Mouse (Mus musculus): Measurements from ENCODE around the gene Arid5b. TPM values are rescaled to one million over a fixed set of nuclear protein-coding genes. Genes with fewer than 3 reads are reported as not detected.
A peak's percentile ranks its signal among the peaks of the same experiment; 100 is the strongest.

The Arid5b gene
- 10 to 100 TPM; 24.1 to 24.8 TPM for total RNA-seq (2021)

DNA sequence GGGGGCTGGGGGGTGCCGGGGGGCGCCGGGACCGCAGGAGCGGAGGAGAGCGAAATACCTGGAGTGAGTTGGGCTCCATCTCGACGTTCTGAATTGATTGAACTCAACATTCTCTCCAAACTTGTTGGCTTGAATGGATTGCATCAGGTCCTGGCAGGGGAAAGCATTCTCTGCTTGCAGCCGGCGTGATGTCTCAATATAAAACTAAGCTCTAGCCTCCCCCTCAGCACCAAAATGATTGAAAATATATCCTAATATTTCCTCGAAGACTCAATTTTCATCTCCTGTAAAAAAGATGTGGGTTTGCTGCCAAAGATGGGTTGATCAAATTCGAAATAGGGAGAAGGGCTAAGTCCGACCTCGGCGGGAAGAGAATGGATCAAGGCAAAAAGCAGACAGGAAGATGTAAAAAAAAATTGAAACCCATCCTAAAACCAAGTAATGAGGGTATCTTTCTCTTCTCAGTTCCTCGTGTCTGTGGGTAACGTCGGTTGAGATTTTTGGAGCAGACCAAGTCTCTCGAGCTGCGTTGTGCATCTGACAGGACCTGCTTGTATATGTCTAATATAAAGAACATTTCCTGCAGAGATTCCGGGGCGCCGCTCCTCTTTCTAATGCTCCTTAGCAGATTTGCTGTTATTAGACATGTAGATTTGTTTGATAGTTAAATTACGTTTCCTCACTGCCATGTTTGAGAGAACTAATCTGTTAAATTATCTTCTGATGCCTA is at the start of gene Arid5b:
Arid5b (minus strand) TSS at position 109 of the 730 bp plus-strand sequence.
- peak; percentile 62 for DNase-seq

DNA sequence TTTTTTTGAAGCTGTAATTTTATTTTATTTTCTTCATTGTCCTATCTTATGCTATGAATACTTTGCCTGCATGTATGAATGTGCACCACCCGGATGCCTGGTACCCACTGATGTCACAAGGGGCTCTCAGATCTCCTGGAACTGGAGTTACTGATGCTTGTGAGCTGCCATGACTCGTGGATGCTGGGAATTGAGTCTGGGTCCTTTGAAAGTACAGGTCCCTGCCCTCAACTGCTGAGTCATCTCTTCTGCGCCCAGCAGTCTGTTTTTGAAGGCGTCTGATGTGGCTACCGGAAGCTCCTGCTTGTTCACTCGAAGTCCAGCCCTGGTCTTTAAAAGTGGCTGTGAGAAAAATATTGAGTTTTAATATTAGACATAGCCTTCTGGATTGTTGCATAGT is 46.8 kb upstream of the Arid5b start:
- no peak for DNase-seq

GRCm38 (mm10) chr10:68324061-68324460 is 45.5 kb upstream of the Arid5b start:
- DNase-seq, result no peak

- no peak for DNase-seq
These were observed 44.6 kb upstream of the Arid5b start for GRCm38 (mm10) chr10:68323167-68323566.

GRCm38 (mm10) chr10:68320986-68321385 is 42.4 kb upstream of the Arid5b start:
- no peak for DNase-seq

DNA sequence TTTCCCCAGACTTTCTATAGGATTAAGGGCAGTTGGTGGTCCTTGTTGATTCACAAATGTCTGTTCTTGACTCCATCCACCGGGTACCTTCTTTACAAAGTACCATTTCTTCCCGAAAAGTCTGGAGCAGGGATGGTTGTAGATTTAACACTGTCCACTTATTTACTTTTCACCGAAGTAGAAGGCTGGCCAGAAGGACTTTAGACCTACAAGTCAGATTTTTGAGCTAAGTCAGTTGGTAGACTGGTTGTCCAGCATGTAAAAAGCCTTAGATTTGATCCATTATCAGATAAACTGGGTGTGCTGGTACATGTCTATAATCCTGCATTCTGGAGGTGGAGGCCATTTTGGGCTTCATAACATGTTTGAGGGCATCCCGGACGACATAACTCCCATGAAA is 42.0 kb upstream of the Arid5b start:
- no peak for DNase-seq

GRCm38 (mm10) chr10:68319438-68319837 is 40.9 kb upstream of the Arid5b start:
- peak; percentile 31 for DNase-seq

- peak; percentile 22 for DNase-seq
These were observed 40.0 kb upstream of the Arid5b start for GRCm38 (mm10) chr10:68318438-68318979.

DNA sequence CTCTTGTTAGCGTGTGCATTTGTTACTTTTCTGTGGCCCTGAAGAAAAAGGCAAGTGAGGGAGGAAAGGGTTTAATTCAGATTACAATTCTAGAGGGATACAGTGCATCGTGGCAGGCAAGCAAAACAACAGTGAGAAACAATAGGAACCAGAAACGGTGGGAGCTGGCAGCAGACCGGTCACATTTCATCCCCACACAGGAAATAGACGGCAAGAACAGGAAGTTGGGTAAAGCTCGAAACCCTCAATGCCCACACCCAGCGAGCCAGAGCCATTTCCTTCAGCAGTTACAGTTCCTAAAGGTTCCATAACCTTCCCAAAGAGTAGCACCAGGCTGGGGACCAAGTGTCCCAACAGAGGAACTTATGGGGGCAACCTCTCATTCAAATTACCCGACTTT is 34.2 kb upstream of the Arid5b start:
- no peak for DNase-seq

DNA sequence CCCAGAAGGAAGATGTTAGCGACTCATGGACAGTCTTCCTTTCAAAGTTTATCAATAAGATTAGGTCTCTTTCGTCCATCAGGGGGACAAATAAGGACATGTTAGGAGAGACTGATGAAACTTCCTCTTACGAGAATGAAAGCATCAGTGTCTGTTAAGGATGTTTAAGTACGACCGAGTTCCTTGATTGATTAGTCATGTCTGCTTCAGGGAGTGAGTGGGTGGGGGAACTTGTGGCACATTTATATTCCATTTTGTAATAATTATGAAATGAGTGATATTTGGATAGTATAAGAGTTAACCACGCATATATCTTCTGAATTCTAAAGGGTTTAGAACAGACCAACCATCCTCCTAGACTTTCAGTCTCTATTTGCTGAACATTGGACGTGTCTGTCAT is 22.5 kb upstream of the Arid5b start:
- DNase-seq, result no peak

DNA sequence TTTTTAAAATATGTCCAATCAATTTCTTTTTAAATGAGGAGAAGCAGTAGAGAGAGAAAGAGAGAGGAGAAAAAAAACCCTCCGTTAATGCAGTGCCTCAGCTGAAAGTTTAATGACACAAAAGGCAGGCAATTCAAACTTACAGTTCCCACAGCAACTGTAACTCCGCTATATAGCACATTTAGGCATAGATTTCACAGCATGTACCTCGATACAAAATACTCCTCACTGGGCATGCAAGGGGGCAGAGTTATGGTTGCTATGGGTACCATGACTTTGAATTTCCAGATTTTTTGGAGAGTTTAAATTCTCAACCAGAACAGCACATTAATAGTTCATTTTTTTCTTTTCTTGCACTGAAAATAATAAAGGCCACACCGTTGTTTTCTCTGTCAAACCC is 10.9 kb upstream of the Arid5b start:
- no peak for DNase-seq

DNA sequence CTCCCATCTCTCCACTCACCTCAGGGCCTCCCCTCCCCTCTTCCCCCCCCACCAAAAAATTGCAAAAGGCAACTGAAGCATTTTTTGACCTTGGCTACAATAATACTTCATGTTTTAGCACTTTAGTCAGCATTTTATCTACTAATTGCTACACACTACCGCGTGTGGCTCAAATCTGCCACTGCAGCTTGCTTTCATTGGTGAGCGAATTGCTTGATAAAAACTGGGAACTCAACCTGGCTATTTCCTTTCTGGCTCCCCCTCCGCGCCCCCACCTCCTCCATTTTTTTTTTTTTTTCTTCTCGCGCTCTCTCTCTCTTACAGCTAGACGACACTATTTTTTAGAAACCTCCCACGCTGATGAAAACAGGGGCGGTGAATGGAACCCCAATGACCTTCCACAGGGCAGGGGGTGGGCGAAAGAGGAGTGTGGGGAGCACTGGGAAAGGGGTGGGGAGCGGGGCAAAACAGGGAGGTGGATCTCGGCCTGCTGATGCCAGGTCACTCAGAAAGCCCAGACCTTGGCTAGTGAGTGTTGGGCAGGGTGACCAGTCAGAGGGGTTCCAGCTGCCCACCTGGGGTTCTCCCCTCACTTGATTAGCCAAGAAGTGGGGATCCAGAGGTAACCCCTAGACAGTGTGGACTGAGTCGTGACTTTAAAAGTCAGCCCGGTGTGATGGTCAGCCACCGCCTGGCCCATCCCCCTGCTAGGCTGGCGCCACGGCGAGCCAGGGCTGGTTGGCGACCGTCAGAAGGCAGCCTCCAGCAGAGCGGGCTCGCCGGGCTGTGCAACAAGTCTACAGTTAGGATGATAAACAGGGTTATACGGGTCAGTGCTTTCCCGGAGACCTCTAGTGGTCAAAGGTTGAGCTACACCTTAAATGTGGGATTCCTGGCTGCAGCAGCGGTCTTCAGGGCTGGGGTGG is 4.2 kb upstream of the Arid5b start:
- DNase-seq, result peak; percentile 89

DNA sequence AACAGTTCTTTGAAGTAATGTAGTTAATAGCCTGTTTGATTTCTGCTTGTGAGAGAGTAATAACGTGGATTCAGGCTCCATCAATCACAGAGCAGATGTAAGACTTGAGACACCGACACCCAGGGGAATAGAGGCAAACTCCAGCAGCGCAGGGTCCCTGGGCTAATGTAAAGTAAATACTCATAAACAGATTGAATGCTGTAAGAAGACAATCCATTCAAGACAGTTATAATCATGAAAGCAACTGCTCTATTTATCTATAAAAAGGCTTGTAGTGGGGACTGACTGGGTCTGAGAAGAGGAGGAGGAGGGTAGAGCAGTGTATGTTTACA is 3.2 kb upstream of the Arid5b start:
- DNase-seq, result no peak

- no peak for DNase-seq
These were observed 2.7 kb upstream of the Arid5b start for GRCm38 (mm10) chr10:68281076-68281774.

DNA sequence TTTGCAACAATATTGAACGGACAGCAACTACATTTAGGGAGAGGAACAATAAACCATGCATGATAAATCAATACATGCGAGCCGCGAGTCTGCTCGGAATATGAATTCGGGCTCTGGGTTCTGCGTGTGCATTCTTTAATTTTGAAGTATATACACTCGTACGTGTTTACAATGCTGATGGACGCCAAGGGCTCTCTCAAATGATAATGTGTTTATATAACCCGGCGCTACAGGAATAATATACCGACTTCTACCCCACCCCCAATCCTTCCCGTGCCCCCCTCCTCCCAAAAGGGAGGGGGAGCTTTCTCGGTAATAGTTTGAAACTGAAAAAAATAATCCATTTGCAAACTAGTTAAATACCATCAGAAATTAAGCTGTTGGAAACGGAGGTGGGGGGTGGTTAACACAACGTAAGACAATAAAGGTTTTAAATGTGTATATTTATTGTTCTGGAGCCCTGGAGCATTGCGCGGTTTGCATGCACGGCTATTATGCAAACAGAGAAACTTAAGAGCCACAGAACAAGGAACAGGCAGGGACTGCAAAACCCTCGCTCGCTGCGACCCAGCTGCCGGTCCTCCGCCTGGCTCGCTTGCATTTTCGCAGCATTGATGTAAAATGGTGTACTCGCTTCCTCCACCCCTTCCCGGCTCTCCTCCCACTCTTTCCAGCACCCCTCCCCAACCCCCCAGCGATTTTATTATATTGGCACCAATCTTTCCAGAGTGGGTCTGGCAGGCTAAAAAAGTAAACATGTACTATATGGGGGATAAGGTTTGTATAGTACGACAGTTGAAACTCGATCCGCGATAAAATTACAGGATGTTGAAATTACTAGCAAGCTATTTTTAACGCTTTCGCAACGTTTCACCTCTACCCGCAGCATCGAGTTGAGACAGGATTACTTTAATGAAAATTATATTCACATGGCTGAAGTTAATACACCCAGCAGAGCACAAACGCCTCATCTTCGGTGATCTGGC is 1.3 kb upstream of the Arid5b start:
- peak; percentile 71 for DNase-seq

DNA sequence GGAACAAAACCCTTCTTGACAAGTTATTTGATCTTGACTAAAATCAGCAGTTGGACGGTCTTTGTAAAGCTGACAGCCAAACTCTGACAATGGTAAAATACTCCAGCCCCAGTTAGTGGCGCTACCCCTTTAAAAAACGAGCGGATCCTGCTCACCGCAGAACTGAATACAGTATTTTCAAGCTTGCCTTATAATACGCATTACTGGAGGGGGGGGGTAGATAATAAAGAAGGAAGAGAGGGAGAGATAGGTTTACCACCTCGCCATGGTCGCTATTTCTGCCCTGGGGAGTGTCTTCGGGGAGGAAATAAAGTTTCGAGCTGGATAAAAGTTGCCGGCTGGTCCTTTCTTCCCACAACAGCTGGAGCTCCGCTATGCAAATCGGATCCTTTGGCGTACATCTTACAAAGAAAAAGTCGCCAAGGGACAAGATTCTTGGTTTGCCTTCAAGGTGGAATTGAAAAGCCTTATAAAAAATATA is 829 bp downstream of the Arid5b start:
- peak; percentile 40 for DNase-seq

DNA sequence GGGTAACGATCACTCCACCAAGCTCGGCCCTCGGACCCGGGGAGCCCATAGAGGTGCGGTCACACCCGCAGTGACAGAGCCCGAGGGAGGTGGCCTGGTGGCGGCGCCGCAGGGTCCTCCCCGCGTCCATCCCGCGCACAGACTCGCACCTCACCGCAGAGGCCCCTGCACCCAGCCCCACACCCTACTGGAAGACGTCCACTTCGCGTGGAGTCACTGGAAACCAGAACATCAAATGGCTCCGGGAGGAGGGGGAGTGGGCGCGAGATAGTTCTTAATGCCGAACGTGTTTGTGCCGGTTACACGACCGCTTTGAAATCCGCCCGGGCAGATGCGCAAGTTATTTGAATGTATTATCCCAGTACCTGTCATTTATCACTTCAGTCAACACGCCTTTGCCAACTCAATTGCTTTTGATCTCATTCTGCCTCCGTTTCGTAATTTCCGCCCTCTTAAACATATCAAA is 1.5 kb downstream of the Arid5b start:
- peak; percentile 63 for DNase-seq

DNA sequence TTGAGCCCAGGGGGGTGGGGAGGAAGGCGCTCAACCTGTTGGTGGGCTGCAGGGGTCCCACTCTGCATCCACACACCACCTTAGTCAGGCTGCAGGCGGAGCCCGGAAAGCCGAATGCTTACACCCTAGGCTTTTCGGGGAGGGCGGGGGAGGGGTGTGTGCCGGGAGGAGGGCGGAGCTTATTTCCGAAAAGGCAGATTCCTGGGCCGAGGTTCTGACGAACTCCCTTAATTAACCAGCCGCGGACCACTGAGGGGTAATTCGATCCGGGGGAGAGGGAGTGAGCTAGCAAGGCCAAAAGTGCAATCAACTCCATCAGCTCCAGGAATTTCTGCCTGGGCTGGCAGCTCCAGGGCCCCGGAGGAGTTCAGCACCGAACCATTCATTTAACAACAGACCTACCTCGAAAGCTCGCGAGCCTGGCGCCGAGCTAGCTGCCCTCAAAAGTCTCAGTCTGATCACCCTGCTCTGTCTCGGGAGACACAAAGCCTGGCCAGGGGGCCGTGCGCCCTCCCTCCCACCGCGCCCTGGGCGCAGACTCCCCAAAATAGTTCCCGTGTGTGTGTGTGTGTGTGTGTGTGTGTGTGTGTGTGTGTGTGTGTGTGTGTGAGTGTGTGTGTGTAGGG is 2.1 kb downstream of the Arid5b start:
- DNase-seq, result peak; percentile 77

DNA sequence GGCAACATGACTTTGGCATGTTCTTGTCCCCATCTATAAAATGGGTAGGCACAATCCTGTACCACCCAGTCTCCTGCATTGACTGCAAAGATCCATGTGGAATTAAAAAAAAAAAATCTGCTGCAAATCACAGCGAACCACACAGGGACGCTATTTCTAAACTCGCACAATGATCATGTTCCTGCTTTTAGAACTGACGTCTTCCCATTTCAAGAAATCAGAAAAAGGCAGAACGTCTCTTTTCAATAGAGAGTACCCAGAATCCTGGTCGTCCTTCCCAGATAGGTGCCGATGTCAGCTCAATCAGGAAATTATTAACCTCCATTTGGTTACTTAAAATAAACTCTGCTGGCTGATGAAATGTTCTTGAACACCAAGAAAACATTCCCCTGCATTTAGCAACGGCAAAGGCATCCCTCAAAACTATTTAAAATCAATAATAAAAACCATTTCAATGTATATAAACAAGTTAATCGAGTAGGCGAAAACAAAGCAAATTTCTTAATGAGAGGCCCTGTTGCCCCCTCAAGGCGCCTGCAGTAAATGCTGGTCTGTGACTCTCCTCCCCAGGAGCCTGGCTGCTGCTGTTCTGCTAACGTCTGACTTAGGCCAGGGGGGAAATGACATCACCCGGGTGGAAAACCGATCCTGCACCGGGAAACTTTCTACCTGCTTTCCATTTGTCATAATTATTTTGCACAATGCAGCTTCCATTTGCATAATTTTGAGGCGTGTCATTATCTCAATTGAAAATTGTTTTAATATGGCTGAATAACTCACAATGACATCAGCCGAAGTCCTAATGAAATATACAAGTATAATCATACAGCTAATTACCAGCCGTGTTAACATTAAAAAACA is 3.4 kb downstream of the Arid5b start:
- DNase-seq, result peak; percentile 56

DNA sequence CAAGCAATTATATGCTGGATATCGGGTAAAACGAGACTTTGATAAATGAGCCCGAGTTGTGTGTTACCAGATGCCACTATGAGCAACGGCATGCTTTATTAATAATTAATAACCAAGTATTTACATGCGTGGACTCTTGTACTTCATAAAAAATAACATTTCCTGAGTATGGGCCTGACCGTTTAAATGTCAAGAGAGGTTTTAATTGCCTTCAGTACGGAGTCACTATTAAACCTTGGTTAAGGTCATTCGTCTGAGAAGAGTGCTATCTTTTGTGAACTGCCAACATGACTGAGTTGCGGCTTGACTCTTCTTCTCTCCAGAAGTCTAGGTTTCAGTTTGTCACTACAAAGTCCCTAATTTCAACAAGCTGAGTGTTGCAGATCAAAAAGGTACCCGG is 8.8 kb downstream of the Arid5b start:
- DNase-seq, result no peak

Measured in heart, postnatal 4 days (tissue).